Mouse (Mus musculus) heart, postnatal 10 days (tissue): ENCODE results near the gene Camkmt. TPM values are rescaled to one million over a fixed set of nuclear protein-coding genes. Genes with fewer than 3 reads are reported as not detected.

ENCODE experiments used
- DNase-seq, 2 experiments: peaks; one replicate each; pipeline ENCODE4 v3.0.0; 2021
- intact Hi-C: fragments of 180-260 bp; cut with DNase I; formaldehyde crosslinking; loops from one replicate; pipeline ENCODE4 v1.15.1; 2025
- total RNA-seq, 2 experiments: library from RNA; stranded (reverse); gene quantifications; 2 replicates each; pipeline ENCODE4 v1.2.3; 2021

Gene Camkmt
- total RNA-seq, 2 experiments from 2014 or later, result 3.7 to 4.4 TPM

GRCm38 (mm10) chr17:85406195-85406594 is 315.8 kb downstream of the Camkmt start:
- intact Hi-C loops, result no loop called here
- peak in 1 of 2 experiments; percentile 9 for DNase-seq

DNA sequence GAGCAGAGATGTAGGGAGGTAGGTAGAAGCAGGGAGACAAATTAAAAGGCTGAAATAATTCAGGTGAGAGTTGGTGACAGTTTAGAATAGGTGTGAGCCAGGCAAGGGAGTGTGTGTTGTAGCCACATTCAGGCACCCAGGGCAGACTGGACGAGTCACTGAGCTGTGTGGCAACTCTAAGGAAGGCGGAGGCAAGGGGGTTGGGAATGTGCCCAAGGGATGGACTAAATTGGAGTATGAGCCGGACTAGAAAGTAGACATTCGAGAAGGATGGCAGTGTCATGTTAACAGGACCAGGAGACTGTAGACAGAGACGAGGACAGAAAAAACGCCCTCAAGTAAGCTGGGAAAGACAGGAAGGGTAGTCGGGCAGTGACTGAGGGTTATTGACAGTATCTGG is 338.5 kb downstream of the Camkmt start:
- intact Hi-C loops, result no loop called here
- DNase-seq, result no peak

GRCm38 (mm10) chr17:85432923-85433322 is 342.6 kb downstream of the Camkmt start:
- intact Hi-C loops, result no loop called here
- DNase-seq, result no peak

- intact Hi-C loops, result no loop called here
- DNase-seq, result no peak
Observed at GRCm38 (mm10) chr17:85443036-85443435, 352.7 kb downstream of the Camkmt start.

- no peak for DNase-seq
- intact Hi-C loops, result no loop called here
Observed at GRCm38 (mm10) chr17:85454419-85454983, 364.1 kb downstream of the Camkmt start.

GRCm38 (mm10) chr17:85455063-85455462 is 364.7 kb downstream of the Camkmt start:
- peak in 1 of 2 experiments; percentile 18 for DNase-seq
- intact Hi-C loops, result no loop called here

DNA sequence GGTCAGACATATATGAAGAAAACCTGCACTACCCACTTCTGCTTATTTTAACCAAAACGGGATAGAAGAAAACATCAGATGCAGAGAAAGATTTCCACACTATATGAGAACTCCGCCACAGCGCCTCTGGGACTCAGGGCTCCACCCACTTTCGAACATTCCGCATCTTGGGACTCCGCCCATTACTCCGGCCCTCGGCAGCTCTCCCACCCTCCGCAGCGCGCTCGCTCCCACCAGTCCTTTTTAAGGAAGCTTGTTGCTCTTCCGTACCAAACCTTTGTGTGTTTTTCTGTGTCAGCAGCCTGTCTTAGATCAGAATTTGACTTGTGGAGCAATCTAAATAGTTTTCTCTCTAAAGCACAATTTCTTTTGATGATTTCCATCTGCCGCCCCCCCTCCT is 367.7 kb downstream of the Camkmt start:
- intact Hi-C loops, result no loop called here
- no peak for DNase-seq

DNA sequence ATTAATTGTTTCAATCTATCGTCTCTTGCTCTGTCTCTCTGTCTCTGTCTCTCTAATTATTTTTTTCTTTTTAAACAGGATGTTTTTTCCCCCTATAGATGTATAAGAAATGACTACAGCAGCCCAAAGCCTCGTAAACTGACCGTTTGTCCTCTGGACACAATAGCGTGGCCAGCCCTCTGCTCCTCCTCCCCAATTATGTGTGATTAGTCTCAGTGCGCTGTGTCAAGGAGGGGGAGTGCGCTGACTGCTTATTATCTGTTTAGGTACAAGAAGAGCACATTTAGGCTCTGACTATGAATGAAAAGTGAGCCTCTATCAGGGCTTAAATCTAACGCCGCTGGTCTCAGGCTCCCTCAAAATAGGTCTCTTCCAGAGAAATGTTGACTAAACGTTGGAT is 368.2 kb downstream of the Camkmt start:
- intact Hi-C loops, result no loop called here
- DNase-seq, result no peak

- intact Hi-C loops, result no loop called here
- DNase-seq, result no peak
Observed at GRCm38 (mm10) chr17:85461577-85461976, 371.2 kb downstream of the Camkmt start.

GRCm38 (mm10) chr17:85463497-85464392 is 373.4 kb downstream of the Camkmt start:
- intact Hi-C loops, result no loop called here

DNA sequence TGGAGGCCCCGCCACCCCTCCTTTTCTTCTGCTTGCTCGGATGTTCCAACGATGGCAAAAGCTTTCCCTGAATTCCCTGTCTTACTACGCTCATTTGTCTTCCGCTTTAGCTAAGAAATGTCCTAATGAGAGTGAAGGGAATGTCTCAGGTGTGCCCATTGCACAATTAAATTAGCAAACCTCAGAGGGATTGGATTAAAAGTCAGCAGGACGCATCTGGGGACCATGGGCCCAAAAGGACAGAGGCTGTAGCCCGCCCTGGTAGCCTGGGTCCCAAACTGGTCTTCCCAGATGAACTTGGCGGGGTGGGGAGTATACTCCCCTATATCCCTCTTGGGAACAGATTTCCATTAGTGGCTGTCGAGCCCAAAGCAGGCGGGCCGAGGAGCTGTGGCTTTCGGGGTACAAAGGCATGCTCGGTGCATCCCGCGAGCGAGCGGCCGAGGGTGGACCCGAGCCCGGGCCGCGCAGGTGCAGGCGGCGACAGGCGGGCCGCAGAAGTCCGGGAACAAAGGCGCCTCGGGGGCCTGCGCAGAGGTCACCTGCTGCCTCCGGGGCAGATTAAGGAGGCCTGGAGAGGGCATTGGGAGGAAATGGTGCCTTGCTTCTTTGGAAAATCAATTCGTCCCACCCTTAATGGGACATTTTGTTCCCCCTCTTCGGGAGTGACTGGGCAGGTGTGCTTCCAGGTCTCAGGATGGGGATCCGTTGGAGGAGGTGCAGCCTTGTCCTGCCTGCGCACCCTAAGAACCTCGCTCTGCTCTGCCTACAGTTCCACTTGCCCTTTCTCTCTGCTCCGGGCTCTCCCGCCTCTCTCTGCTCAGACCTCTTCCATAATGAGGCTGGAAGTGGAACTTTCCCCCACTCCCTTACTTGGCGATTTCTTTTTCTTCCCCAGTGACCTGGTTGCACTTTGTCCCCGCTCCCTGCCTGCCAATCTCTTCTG is 374.4 kb downstream of the Camkmt start:
- no peak for DNase-seq
- intact Hi-C loops, result no loop called here

More at GRCm38 (mm10) chr17:85463497-85464392, 373.4 kb downstream of the Camkmt start:
- DNase-seq, result peak in 1 of 2 experiments; percentile 7

DNA sequence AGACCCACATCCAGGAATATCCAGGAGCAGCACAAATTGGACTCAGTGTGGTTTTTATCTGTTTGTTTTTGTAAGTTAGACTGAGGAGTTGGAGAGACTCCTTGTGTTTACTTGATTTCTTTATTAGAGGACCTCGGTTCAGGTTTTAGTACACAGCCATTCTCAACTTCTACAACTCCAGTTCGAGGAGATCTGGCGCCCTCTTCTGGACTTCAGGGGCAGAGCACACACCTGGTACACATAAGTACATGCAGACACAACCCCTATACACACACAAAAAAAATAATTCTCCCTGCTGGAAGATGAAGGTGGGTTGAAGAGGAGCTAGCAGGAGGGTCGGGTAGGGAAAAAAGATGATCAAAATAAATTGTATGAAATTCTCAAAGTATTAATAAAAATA is 379.4 kb downstream of the Camkmt start:
- intact Hi-C loops, result no loop called here
- DNase-seq, result no peak

DNA sequence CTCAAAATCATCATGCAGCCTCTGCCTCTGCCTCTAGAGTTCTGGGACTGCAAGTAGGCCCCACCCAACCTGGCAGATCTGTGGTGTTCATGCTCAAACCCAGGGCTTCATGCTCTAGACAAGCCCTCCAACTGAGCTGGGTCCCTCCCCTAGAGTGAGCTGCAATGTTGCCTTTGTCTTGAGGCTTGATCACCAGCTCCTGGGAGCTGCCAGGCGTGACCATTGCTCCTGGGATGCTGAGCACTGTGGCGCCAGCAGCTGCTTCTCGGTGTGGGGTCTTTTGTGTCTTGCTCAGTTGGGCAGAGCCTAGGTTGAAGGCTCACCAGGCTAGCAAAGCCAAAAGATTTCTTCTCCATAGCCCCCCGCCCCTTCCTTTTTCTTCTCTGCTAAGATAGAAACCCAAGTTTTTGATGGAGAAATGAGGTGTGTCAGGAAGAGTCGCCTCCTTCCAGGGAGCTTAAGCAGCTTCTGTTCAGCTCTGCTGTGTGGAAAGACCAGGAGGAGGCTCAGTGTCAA is 382.4 kb downstream of the Camkmt start:
- intact Hi-C loops, result no loop called here
- no peak for DNase-seq

GRCm38 (mm10) chr17:85473217-85473616 is 382.9 kb downstream of the Camkmt start:
- DNase-seq, result no peak
- intact Hi-C loops, result no loop called here

DNA sequence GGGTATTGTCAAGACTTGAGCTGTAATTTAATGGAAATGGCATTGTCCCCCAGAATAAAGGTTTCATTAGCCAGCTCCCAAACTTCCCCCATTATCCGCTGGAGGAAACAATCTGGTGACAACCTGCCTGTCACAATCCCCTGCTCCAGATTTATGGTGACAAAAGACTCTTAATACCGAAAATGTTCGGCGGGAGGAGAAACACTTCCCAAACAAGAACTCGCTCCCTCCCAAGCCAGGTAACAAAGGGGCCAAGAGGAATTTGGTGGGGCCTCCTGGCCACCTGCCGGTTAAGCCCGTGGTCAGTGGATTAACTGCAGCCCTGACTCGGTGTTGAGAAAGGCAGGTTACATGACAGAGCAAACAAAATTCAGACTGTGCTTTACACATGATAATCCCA is 383.5 kb downstream of the Camkmt start:
- intact Hi-C loops, result no loop called here
- DNase-seq, result no peak

GRCm38 (mm10) chr17:85481241-85481640 is 390.9 kb downstream of the Camkmt start:
- no peak for DNase-seq
- intact Hi-C loops, result no loop called here

GRCm38 (mm10) chr17:85483086-85483485 is 392.7 kb downstream of the Camkmt start:
- intact Hi-C loops, result no loop called here
- no peak for DNase-seq

DNA sequence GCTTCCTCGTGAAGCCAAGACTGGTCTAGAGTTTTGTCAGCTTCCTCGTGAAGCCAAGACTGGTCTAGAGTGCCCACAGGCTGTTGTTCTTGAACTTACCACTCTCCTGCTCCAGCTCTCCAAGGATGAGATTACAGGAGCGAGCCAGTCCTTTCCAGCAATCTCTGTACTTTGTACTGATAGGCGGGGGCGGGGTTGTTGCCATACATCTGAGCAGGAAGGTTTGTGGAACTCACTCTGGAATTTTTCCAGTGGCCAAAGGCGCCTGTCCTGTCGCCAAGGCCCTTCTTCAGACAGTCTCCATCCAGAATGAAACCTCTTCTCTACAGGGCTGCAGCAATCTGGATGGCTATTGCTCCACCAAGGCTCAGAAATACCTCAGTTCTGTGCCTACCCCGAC is 393.7 kb downstream of the Camkmt start:
- intact Hi-C loops, result no loop called here
- DNase-seq, result no peak

DNA sequence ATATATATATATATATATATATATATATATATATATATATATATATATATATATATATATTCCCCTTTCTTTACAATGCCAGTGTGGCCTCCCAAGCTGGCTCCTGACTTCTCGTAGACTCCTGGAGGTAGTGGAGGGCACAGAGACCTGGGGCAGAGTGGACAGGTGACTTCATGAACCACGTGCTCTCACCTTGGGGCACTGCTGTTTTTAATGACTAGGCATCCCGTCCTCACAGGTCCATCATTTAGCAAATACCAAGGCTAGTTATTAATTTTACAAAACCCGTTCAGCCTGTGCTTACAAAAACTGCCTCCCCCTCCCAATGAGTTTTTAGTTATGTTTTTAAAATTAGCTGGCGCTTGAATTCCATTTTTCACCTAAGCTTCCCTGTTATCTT is 394.2 kb downstream of the Camkmt start:
- intact Hi-C loops, result no loop called here
- DNase-seq, result no peak

- DNase-seq, result no peak
- intact Hi-C loops, result no loop called here
Observed at GRCm38 (mm10) chr17:85485065-85485945, 395.0 kb downstream of the Camkmt start.
